Mouse (Mus musculus) forebrain, postnatal 0 days (tissue): Measurements from ENCODE around the gene Ganc. TPM values are rescaled to one million over a fixed set of nuclear protein-coding genes. Genes with fewer than 3 reads are reported as not detected.
A peak's percentile ranks its signal among the peaks of the same experiment; 100 is the strongest.

Source experiments
- ATAC-seq: fragments of 200-750 bp; cut with Nextera tagmentation; 2 replicates; pipeline ENCODE4 v1.8.0; 2017; ENCODE audit warnings: mild to moderate bottlenecking, moderate library complexity
- DNase-seq: peaks from one replicate; pipeline ENCODE4 v3.0.0-alpha.2; 2015
- H3K27ac ChIP-seq: fragments of 300-500 bp; sonication (generic); 2 replicates; pipeline ENCODE4 v1.5.1; 2014; ENCODE audit warnings: low read depth, mild to moderate bottlenecking, antibody characterized with exemption, low read length, moderate library complexity, mixed read lengths
- H3K27me3 ChIP-seq: fragments of 300-500 bp; sonication (generic); 2 replicates; pipeline ENCODE4 v1.6.1; 2014; ENCODE audit warnings: mild to moderate bottlenecking, low read length, mixed read lengths; ENCODE audit not compliant: insufficient read depth
- H3K36me3 ChIP-seq: fragments of 300-500 bp; sonication (generic); 2 replicates; pipeline ENCODE4 v1.6.1; 2014; ENCODE audit warnings: mild to moderate bottlenecking, moderate library complexity; ENCODE audit not compliant: insufficient read depth
- H3K4me1 ChIP-seq: fragments of 300-500 bp; sonication (generic); 2 replicates; pipeline ENCODE4 v1.6.1; 2014; ENCODE audit warnings: antibody characterized with exemption; ENCODE audit not compliant: insufficient read depth
- H3K4me2 ChIP-seq: fragments of 300-500 bp; sonication (generic); 2 replicates; pipeline ENCODE4 v1.6.1; 2014; ENCODE audit warnings: low read depth, mild to moderate bottlenecking, moderate library complexity
- H3K4me3 ChIP-seq: fragments of 300-500 bp; sonication (generic); 2 replicates; pipeline ENCODE4 v1.5.1; 2014; ENCODE audit warnings: low read depth, low read length, mixed read lengths
- H3K9ac ChIP-seq: fragments of 300-500 bp; sonication (generic); 2 replicates; pipeline ENCODE4 v1.6.1; 2014; ENCODE audit warnings: mild to moderate bottlenecking
- H3K9me3 ChIP-seq: fragments of 300-500 bp; sonication (generic); 2 replicates; pipeline ENCODE4 v1.6.1; 2016; ENCODE audit warnings: low read length
- CTCF ChIP-seq: sonication (generic); IDR thresholded peaks from 2 replicates; pipeline ENCODE4 v1.5.1; 2016; ENCODE audit warnings: antibody characterized with exemption, control low read depth, low read depth
- WGBS: fragments of 180-500 bp; shearing (Covaris S2); extraction: QIAGEN DNeasy Blood & Tissue Kit; methylation state at CpG from one replicate; pipeline ENCODE4 v1.1.7; 2014; 5-methylcytosine and 5-hydroxymethylcytosine counted together
- polyA plus RNA-seq: library from polyadenylated mRNA; unstranded; fragments of >200 nt; fragmentation: Nextera tagmentation; extraction: Ambion mirVana; gene quantifications from 2 replicates; pipeline ENCODE4 v1.2.1, GENCODE M21; 2015
- total RNA-seq: library from RNA; depleted of rRNA; stranded (reverse); fragments of >200 nt; gene quantifications from 2 replicates; pipeline ENCODE4 v1.2.3, GENCODE M21; 2014

Ganc gene
- total and polyA plus RNA-seq, 2 experiments from 2014 or later = 6.9 to 7.7 TPM

GRCm38 (mm10) chr2:120478600-120478999 lies 74.9 kb downstream of the Ganc start:
- WGBS = 58% methylated on average over 3 of the region's 3 CpGs
- ATAC-seq (peak; percentile 53; the same call in 1 of the 2 replicates), DNase-seq (peak; percentile 51)
- TF ChIP-seq CTCF = peak; percentile 68
- Histone ChIP-seq H3K9me3 (no peaks in the 10 kb centered on the region), H3K27me3 (no peaks in the 10 kb centered on the region), H3K4me2 (no peak overlapping the region), H3K4me3 (no peak overlapping the region), H3K36me3 (no peaks in the 10 kb centered on the region), H3K27ac (no peak overlapping the region), H3K9ac (no peak overlapping the region), H3K4me1 (no peaks in the 10 kb centered on the region)

DNA sequence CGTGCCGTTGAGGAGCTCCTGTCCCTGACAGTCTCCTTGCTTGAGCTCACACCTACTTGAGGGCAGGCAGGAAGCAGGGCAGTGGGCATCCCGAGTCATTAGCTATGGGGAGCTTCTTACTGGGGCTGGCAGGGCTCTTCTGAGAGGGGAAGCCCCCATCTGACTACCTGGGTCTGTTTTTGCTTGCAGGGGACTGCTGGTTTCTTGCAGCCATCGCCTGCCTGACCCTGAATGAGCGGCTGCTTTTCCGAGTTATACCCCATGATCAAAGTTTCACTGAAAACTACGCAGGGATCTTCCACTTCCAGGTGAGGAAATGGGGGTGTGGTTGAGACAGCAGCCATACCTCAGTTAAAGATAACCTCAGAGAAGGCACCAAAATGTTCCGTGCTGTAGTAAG lies 78.2 kb downstream of the Ganc start:
- Histone ChIP-seq H3K4me2 (no peak overlapping the region), H3K36me3 (no peaks in the 10 kb centered on the region), H3K4me3 (no peak overlapping the region), H3K9ac (no peak overlapping the region), H3K9me3 (no peaks in the 10 kb centered on the region), H3K4me1 (no peaks in the 10 kb centered on the region), H3K27ac (no peak overlapping the region), H3K27me3 (no peaks in the 10 kb centered on the region)
- ATAC-seq (no peak), DNase-seq (no peak)
- 83% methylated on average over 8 of the region's 8 CpGs for WGBS
- TF ChIP-seq CTCF = no peak

GRCm38 (mm10) chr2:120482506-120483389 lies 79.1 kb downstream of the Ganc start:
- Histone ChIP-seq H3K9ac (no peak overlapping the region), H3K27ac (no peak overlapping the region), H3K4me2 (no peak overlapping the region), H3K36me3 (no peaks in the 10 kb centered on the region), H3K4me3 (no peak overlapping the region), H3K4me1 (no peaks in the 10 kb centered on the region), H3K27me3 (no peaks in the 10 kb centered on the region), H3K9me3 (no peaks in the 10 kb centered on the region)
- WGBS = 77% methylated on average over 8 of the region's 8 CpGs
- no peak for TF ChIP-seq CTCF
- no peak for DNase-seq
- no peak; the same call in 1 of the 2 replicates for ATAC-seq

GRCm38 (mm10) chr2:120484241-120484640 lies 80.5 kb downstream of the Ganc start:
- H3K9me3 ChIP-seq = no peaks in the 10 kb centered on the region
- H3K36me3 ChIP-seq = no peaks in the 10 kb centered on the region
- TF ChIP-seq CTCF = no peak
- DNase-seq = no peak
- WGBS = 92% methylated on average over 3 of the region's 3 CpGs
- ATAC-seq = no peak
- H3K27ac ChIP-seq = no peak overlapping the region
- no peak overlapping the region for H3K4me2 ChIP-seq
- H3K9ac ChIP-seq = no peak overlapping the region
- no peaks in the 10 kb centered on the region for H3K4me1 ChIP-seq
- no peaks in the 10 kb centered on the region for H3K27me3 ChIP-seq
- no peak overlapping the region for H3K4me3 ChIP-seq

GRCm38 (mm10) chr2:120493254-120493653 lies 89.6 kb downstream of the Ganc start:
- Histone ChIP-seq H3K4me2 (no peak overlapping the region), H3K27ac (no peak overlapping the region), H3K27me3 (no peaks in the 10 kb centered on the region), H3K9me3 (no peaks in the 10 kb centered on the region), H3K9ac (no peak overlapping the region), H3K4me1 (no peaks in the 10 kb centered on the region), H3K36me3 (no peaks in the 10 kb centered on the region), H3K4me3 (no peak overlapping the region)
- 64% methylated on average over 4 of the region's 4 CpGs for WGBS
- TF ChIP-seq CTCF = no peak
- no peak for DNase-seq
- ATAC-seq = no peak

- Histone ChIP-seq H3K9ac (no peak overlapping the region), H3K4me3 (no peak overlapping the region), H3K36me3 (no peaks in the 10 kb centered on the region; the same call in 1 of the 2 replicates), H3K4me2 (no peak overlapping the region), H3K9me3 (no peaks in the 10 kb centered on the region), H3K27ac (peak overlapping the region; percentile 10; the same call in 1 of the 2 replicates), H3K27me3 (no peaks in the 10 kb centered on the region), H3K4me1 (no peaks in the 10 kb centered on the region)
- peak; percentile 90 for ATAC-seq
- WGBS = 69% methylated on average over 3 of the region's 3 CpGs
- peak; percentile 65 for DNase-seq
- TF ChIP-seq CTCF = no peak
Observed at GRCm38 (mm10) chr2:120496511-120496910, 92.8 kb downstream of the Ganc start.

GRCm38 (mm10) chr2:120499971-120500471 lies 96.3 kb downstream of the Ganc start:
- no peak overlapping the region for H3K4me2 ChIP-seq
- H3K27ac ChIP-seq = no peak overlapping the region
- H3K36me3 ChIP-seq = no peaks in the 10 kb centered on the region; the same call in 1 of the 2 replicates
- H3K27me3 ChIP-seq = no peaks in the 10 kb centered on the region
- H3K4me3 ChIP-seq = no peak overlapping the region
- H3K9me3 ChIP-seq = no peaks in the 10 kb centered on the region
- H3K9ac ChIP-seq = no peak overlapping the region
- H3K4me1 ChIP-seq = no peaks in the 10 kb centered on the region
- no peak for ATAC-seq
- DNase-seq = no peak
- WGBS = 79% methylated on average over 6 of the region's 6 CpGs
- TF ChIP-seq CTCF = no peak
